Mouse (Mus musculus) kidney, postnatal 0 days (tissue): ENCODE results near the gene Lactb. TPM values are rescaled to one million over a fixed set of nuclear protein-coding genes. Genes with fewer than 3 reads are reported as not detected.

ENCODE experiments used
- ATAC-seq: fragments of 200-750 bp; cut with Nextera tagmentation; replicated peaks from 2 replicates; pipeline ENCODE4 v1.8.0; 2017; ENCODE audit warnings: low read depth, moderate number of reproducible peaks, moderate TSS enrichment, moderate library complexity; ENCODE audit not compliant: low FRiP score
- DNase-seq: peaks from one replicate; pipeline ENCODE4 v3.0.0-alpha.2; 2016; ENCODE audit warnings: low spot score
- H3K27ac ChIP-seq: fragments of 300-500 bp; sonication (generic); 2 replicates; pipeline ENCODE4 v1.5.1; 2014; ENCODE audit warnings: mild to moderate bottlenecking
- H3K27me3 ChIP-seq: fragments of 300-500 bp; sonication (generic); 2 replicates; pipeline ENCODE4 v1.6.1; 2014; ENCODE audit warnings: low read length, mixed read lengths; ENCODE audit not compliant: insufficient read depth
- H3K36me3 ChIP-seq: fragments of 300-500 bp; sonication (generic); 2 replicates; pipeline ENCODE4 v1.6.1; 2014; ENCODE audit warnings: low read length, mixed read lengths; ENCODE audit not compliant: insufficient read depth
- H3K4me1 ChIP-seq: fragments of 300-500 bp; sonication (generic); replicated peaks from 2 replicates; pipeline ENCODE4 v1.6.1; 2014; ENCODE audit warnings: antibody characterized with exemption, low read length, mixed read lengths; ENCODE audit not compliant: insufficient read depth
- H3K4me2 ChIP-seq: fragments of 300-500 bp; sonication (generic); 2 replicates; pipeline ENCODE4 v1.6.1; 2014; ENCODE audit warnings: mild to moderate bottlenecking, low read length, moderate library complexity, mixed read lengths
- H3K4me3 ChIP-seq: fragments of 300-500 bp; sonication (generic); replicated peaks from 2 replicates; pipeline ENCODE4 v1.5.1; 2014; ENCODE audit warnings: low read depth, low read length
- H3K9ac ChIP-seq: fragments of 300-500 bp; sonication (generic); 2 replicates; pipeline ENCODE4 v1.6.1; 2014; ENCODE audit warnings: low read depth, low read length
- H3K9me3 ChIP-seq: fragments of 300-500 bp; sonication (generic); replicated peaks from 2 replicates; pipeline ENCODE4 v1.6.1; 2016; ENCODE audit warnings: low read length, inconsistent platforms, mixed read lengths
- CTCF ChIP-seq: IDR thresholded peaks from 2 replicates; pipeline ENCODE4 v1.5.1; 2016; ENCODE audit warnings: antibody characterized with exemption, low read depth, mild to moderate bottlenecking, moderate library complexity
- WGBS: fragments of 180-500 bp; shearing (Covaris S2); extraction: QIAGEN DNeasy Blood & Tissue Kit; methylation state at CpG from one replicate; pipeline ENCODE4 v1.1.7; 2014; 5-methylcytosine and 5-hydroxymethylcytosine counted together
- polyA plus RNA-seq: library from polyadenylated mRNA; unstranded; fragments of >200 nt; fragmentation: Nextera tagmentation; extraction: Ambion mirVana; gene quantifications from 2 replicates; pipeline ENCODE4 v1.2.1, GENCODE M21; 2015

The Lactb gene
- polyA plus RNA-seq, 1 experiment from 2014 or later: 33.6 TPM

- Histone ChIP-seq H3K4me1 (no peaks in the 10 kb centered on the region), H3K27me3 (no peaks in the 10 kb centered on the region), H3K9me3 (no peaks in the 10 kb centered on the region), H3K4me2 (peak within 1 kb of the TSS; percentile 89), H3K36me3 (peaks cover 9% of the 10 kb centered on the region), H3K27ac (peak within 1 kb of the TSS; percentile 94), H3K4me3 (peak within 1 kb of the TSS; percentile 64), H3K9ac (peak within 1 kb of the TSS; percentile 91)
- TF ChIP-seq CTCF: 0 out of 2 replicates have a peak, but pooled peaks have one; percentile 3
- ATAC-seq (peak; percentile 97), DNase-seq (peak; percentile 98)
- WGBS: under 1% methylated on average over 76 of the region's 77 CpGs
Measured at GRCm38 (mm10) chr9:66945647-66946641, 29.3 kb downstream of the Lactb start, which contains the start of gene Rps27l. Gene Rps27l, plus strand, starts transcription at chr9:66946086.

DNA sequence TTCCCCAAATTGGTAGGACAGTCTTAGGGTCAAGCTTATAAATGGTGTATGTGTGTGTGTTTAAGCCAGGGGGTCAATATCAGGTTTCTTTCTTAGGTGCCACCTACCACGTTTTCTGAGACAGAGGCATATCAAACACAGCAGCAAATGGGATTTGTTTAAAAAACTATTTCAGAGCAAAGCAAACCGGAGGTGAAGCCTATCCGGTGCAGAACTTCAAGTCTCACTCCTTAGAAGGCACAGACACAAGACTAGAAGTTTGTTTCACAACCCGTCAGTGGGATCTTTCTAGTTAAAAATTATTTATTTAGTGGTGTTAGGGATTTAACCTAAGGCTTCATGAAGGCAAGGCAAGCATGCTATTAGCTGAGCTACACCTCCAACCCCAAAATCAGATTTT, 30.1 kb downstream of the Lactb start:
- peaks cover 9% of the 10 kb centered on the region for H3K36me3 ChIP-seq
- ATAC-seq (no peak), DNase-seq (no peak)
- no peak for TF ChIP-seq CTCF
- peak overlapping the region; percentile 91 for H3K9ac ChIP-seq
- H3K4me3 ChIP-seq: peak overlapping the region; percentile 64
- 11% methylated on average over 4 of the region's 4 CpGs for WGBS
- H3K27me3 ChIP-seq: no peaks in the 10 kb centered on the region
- peak overlapping the region; percentile 73 for H3K4me2 ChIP-seq
- no peaks in the 10 kb centered on the region for H3K4me1 ChIP-seq
- peak overlapping the region; percentile 94 for H3K27ac ChIP-seq
- H3K9me3 ChIP-seq: no peaks in the 10 kb centered on the region

- H3K9ac ChIP-seq: no peak overlapping the region
- H3K27me3 ChIP-seq: no peaks in the 10 kb centered on the region
- 5% methylated on average over 4 of the region's 4 CpGs for whole genome bisulfite sequencing
- H3K4me3 ChIP-seq: no peak overlapping the region
- no peak overlapping the region for H3K27ac ChIP-seq
- ATAC-seq (0 out of 2 replicates have a peak, but pooled peaks have one; percentile 31), DNase-seq (peak; percentile 91)
- H3K4me1 ChIP-seq: no peaks in the 10 kb centered on the region
- TF ChIP-seq CTCF: peak; percentile 92
- no peaks in the 10 kb centered on the region for H3K9me3 ChIP-seq
- no peak overlapping the region for H3K4me2 ChIP-seq
- H3K36me3 ChIP-seq: no peaks in the 10 kb centered on the region
Measured at GRCm38 (mm10) chr9:66938836-66939235, 36.4 kb downstream of the Lactb start.

GRCm38 (mm10) chr9:66937507-66937906, 37.8 kb downstream of the Lactb start:
- 48% methylated on average over 8 of the region's 8 CpGs for WGBS
- ATAC-seq (no peak), DNase-seq (no peak)
- H3K9me3 ChIP-seq: no peaks in the 10 kb centered on the region
- TF ChIP-seq CTCF: no peak
- H3K4me2 ChIP-seq: no peak overlapping the region
- no peaks in the 10 kb centered on the region for H3K27me3 ChIP-seq
- no peak overlapping the region for H3K27ac ChIP-seq
- H3K4me3 ChIP-seq: no peak overlapping the region
- H3K36me3 ChIP-seq: no peaks in the 10 kb centered on the region
- no peaks in the 10 kb centered on the region for H3K4me1 ChIP-seq
- H3K9ac ChIP-seq: no peak overlapping the region

DNA sequence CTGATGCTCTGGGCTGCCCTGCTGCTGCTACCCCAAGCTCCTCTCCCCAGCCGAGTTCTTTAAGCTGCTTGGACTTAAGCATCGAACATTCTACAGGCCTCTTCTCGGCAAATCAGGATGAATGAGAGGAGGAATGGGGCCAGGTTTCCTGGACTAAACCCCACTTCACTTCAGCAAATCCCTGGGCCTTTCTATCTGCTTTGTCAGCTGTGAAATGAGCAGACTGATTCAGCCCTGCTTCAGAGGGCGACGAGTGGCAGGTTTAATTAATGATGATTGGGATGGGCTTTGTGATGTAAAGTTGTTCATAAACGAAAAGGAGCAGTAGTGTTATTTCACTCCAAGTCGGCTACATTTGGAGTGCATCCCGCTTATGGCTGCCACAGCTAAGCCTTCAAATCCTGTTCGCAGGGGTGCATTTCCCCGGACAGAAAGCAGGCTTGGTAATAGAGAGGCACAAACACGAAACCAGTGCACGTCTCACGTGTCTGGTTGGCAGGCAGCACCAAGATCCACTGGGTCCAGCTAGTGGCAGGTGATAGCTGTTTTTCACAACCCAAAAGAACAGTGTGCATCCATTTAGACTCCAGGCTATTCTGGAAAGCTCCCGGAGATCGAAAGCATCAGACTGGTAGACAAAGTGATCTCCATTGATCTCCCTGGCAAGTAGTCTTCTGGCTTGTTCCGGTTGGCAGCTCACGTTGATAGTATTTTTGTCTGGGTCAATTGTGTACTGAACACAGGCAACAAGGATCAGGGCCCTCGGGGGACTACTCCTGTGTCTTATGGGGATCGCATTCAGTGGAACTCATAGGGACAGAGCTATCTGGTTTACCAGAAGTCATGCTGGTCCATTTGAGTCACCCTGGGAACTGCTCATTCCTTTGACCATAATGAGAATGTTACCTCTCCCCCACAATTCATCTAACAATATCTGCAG, 41.1 kb downstream of the Lactb start:
- TF ChIP-seq CTCF: no peak
- Histone ChIP-seq H3K36me3 (no peaks in the 10 kb centered on the region), H3K4me3 (no peak overlapping the region), H3K4me1 (no peaks in the 10 kb centered on the region), H3K9ac (no peak overlapping the region), H3K4me2 (no peak overlapping the region), H3K27me3 (no peaks in the 10 kb centered on the region), H3K27ac (no peak overlapping the region), H3K9me3 (no peaks in the 10 kb centered on the region)
- DNase-seq (no peak), ATAC-seq (no peak)
- 63% methylated on average over 19 of the region's 19 CpGs for WGBS

DNA sequence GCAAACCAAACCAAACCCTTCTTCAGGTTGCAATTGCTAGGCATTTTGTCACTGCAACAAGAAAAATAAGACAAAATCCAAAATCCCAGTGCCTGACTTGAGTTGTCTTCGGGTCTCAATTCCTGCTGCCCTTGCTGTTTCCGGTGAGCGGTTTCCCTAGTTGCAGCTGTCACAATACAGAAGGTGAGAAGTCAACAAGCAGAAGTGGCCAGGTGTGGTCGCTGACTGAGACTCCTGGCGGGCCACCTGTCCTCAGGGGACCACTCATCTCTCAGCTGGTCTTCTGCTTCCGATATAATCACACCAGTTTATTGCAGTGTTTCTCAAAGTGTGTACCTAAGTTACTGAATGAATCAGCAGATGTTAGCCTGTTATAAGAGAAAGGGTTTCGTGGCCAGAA, 44.9 kb downstream of the Lactb start:
- Histone ChIP-seq H3K4me1 (no peaks in the 10 kb centered on the region), H3K4me2 (no peak overlapping the region), H3K27me3 (no peaks in the 10 kb centered on the region), H3K9me3 (no peaks in the 10 kb centered on the region), H3K36me3 (no peaks in the 10 kb centered on the region), H3K4me3 (no peak overlapping the region), H3K9ac (no peak overlapping the region), H3K27ac (no peak overlapping the region)
- no peak for TF ChIP-seq CTCF
- DNase-seq (no peak), ATAC-seq (no peak)
- 62% methylated on average over 7 of the region's 7 CpGs for WGBS
